Mouse (Mus musculus): ENCODE measurements around the gene Snapin.

Gene Snapin

GRCm38 (mm10) chr3:90490696-90491256 is at the start of gene Snapin:
Snapin (minus strand) TSS chr3:90491033.
- peak; percentile 98 for DNase-seq

GRCm38 (mm10) chr3:90537905-90538296 is 47.1 kb upstream of the Snapin start:
- DNase-seq: no peak

- peak; percentile 92 for DNase-seq
Observed at GRCm38 (mm10) chr3:90537141-90537904, 46.5 kb upstream of the Snapin start, which contains the start of gene S100a16. S100a16 (plus strand) TSS chr3:90537254.

DNA sequence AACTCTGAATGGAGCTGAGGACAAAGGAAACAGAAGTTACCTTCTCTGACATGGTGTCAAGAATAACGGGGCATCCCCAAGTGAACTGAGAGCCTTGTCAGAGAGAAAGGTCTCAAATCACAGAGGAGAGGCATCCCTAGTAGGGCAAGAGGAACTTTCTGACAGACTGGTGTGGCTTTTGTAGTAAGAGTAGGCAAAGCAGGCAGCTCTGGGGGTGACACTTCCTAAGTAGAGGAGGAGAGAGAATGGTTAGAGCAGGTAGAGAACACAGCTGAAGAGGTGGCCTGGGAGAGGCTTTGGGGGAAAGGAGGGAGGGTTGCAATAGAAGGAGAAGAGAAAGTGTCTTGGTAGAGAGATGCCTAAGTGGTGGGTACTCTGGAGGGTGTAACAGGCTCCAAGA is 44.6 kb upstream of the Snapin start:
- DNase-seq: no peak

- DNase-seq: no peak
Observed at GRCm38 (mm10) chr3:90531713-90532112, 40.9 kb upstream of the Snapin start.

- no peak for DNase-seq
Observed at GRCm38 (mm10) chr3:90527291-90527873, 36.5 kb upstream of the Snapin start.

DNA sequence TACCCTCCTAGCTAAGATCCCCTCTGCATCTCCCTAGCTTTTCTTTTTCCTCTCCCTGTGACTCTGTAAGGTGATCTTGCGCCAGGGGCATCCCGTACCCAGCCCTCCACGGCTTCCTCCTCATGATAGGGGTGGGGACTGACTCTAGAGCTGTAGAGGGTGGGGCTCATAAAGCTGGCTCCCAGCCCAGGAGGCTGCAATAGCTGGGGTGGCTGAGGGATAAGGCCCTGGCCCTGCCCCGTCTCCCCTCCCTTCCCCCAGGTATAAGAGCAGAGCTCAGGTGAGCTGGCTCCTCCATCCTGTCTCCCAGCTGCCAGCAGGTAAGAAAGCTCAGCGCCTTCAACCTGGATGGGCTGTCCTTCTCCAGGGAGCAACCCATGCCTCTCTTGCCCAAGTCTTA is 35.7 kb upstream of the Snapin start, which contains the start of gene S100a14:
Gene S100a14, plus strand, starts transcription at position 277 of the 400 bp plus-strand sequence.
- DNase-seq: no peak

DNA sequence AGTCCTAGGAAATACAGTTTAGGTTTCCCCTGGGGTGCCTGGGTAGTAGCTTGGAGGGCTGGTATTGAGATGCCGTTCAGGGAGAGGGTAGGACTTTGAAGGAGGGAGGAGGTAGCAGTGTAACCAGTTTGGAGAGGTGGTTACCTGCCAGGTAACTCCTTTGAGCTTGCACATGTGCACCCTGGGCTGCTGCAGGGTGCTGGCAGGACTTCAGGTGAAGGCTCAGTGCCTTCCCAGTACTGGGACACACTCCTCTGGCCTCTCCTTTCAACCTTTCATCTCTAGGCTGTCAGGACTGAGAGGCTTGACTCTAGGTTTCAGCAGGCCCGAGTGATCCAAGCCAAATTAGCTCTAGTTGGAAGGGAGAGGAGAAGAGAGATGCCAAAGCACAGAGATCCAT is 35.2 kb upstream of the Snapin start:
- DNase-seq: no peak

DNA sequence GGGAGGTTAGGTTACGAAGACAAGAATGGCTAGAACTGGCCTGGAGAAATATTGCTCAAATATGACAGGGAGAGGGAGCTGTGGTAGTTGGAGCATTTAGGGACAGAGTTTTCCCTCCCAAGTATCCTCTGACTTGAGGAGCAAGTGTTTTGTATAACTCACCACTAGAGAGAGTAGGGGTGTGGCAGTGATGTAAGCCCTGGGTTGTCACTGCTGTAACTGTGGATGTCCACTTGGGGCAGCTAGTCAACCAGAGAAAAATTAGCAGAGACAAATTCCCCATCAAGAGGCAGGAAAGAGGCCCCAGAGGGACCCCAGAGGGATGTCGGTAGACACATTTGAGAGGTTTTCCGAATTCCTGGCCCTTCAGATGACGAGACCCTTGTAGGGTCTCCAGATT is 34.6 kb upstream of the Snapin start:
- peak; percentile 82 for DNase-seq

DNA sequence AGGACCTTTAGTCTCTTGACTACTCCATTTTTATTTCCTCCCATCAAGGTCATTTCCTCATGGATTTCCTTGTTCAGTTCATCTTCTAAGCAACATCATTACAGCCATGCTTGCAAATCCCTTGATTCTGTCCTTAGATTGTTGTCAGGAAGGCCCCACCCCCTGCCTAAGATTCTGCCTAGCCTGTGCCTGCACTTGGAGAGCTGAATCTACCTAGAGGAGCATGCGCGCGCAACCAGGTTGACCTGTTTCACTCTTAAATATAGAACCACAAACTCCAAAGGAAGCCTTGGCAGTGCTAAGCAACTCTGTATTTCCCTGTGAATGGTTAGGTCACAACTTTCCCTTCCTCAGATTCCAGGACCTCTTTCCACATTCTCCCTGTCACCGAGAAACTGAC is 26.9 kb upstream of the Snapin start:
- no peak for DNase-seq

- no peak for DNase-seq
Observed at GRCm38 (mm10) chr3:90515789-90516188, 25.0 kb upstream of the Snapin start.

- DNase-seq: peak; percentile 58
Observed at GRCm38 (mm10) chr3:90515242-90515641, 24.4 kb upstream of the Snapin start.

DNA sequence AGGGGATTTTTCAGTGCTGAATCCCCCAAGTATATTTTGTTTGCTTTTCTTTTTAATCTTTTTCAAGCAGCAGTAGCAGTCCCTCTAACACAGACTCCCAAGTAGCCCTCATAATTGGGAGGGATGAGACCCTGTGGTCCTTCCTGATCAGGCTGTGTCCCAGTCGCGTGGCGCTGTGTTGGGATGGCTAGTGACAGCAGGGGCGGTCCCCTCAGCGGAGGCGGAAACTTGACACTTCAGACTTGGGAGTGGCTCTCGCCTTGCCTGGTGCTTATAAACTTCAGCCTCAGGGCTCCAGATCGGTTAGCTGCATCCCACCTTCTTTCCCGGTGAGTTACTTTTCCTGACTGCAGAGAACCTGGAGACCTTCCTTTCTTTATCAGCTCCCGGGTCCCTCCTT is 23.9 kb upstream of the Snapin start:
- DNase-seq: peak; percentile 78

DNA sequence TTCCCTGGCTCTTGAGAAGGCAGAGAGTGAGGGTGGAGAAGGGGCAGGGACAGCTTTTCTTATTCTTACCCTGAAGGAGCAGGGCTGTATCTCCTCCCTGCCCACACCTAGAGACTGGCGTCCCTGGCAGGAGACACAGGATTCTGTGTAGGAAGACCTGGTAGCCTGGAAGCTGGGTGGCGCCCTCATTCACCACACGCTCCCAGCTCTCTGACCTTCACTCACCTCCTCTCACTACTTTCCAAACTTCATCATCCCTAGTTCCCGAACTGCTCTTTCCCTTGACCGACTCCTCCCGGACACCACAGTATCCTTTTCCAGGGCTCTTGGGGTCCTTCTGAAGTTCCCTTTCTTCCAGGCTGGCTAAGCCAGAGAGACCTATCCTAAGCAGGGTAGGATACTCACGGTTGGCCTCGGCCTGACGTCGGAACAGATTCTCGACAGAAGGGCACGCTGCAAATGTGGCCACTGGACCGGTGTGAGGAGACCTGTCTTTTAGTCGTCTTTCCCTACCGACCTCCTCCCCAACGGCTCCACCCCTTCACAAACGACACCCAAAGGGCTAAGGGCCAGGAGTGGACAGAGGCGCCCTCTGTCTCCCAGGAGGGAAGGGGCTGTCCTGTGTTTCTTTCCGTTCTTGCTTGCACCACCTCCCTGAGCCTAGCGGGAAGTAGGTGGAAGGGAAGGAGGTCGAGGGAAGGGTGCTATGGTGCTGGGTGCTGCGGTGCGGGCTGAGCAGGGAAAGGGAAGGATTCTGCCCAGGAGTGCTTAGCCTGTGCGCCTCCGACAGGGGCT is 23.2 kb upstream of the Snapin start, which contains the start of the genes S100a1 and S100a13:
Gene S100a1, minus strand, starts transcription at position 597 of the 795 bp plus-strand sequence.
Gene S100a13, plus strand, starts transcription at position 640 of the 795 bp plus-strand sequence.
- DNase-seq: peak; percentile 92

GRCm38 (mm10) chr3:90512948-90513642 is 22.3 kb upstream of the Snapin start:
- DNase-seq: no peak

DNA sequence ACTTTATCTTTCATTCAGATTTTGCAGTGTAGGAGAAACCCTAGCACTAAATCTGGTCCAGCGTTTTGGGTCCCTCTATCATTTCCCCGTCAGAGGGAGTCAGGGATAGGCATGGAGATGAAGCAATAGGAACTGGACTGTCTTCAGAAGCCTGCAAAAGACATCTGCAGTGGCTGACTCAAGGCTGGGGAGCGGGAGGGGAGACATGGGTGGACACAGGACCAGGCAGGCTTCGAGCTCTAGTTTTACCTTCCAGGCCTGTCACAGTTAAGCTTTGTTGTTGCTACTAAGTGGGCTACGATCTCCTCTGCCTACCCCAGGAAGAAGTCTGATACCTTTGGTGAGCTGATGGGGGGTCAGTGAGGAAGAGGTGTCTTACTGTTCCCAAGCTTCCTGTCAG is 21.4 kb upstream of the Snapin start:
- DNase-seq: no peak

DNA sequence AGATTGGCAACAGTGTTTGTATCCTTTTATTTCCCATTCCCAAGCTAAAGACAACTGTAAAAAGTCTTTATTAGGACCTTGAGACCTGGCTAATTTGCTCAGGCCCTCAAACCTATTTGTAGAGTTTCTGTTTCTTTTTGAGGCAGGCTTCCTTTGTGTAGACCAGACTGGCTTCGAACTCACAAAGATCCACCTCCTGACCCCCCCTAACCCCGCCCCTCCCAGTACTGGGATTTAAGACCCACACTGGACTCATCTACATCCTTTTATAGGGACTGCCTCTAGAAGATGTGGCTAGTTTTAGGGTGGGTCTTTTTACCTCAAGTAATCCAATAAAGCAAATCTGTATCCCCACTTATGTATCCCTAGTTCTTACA is 18.9 kb upstream of the Snapin start:
- no peak for DNase-seq

DNA sequence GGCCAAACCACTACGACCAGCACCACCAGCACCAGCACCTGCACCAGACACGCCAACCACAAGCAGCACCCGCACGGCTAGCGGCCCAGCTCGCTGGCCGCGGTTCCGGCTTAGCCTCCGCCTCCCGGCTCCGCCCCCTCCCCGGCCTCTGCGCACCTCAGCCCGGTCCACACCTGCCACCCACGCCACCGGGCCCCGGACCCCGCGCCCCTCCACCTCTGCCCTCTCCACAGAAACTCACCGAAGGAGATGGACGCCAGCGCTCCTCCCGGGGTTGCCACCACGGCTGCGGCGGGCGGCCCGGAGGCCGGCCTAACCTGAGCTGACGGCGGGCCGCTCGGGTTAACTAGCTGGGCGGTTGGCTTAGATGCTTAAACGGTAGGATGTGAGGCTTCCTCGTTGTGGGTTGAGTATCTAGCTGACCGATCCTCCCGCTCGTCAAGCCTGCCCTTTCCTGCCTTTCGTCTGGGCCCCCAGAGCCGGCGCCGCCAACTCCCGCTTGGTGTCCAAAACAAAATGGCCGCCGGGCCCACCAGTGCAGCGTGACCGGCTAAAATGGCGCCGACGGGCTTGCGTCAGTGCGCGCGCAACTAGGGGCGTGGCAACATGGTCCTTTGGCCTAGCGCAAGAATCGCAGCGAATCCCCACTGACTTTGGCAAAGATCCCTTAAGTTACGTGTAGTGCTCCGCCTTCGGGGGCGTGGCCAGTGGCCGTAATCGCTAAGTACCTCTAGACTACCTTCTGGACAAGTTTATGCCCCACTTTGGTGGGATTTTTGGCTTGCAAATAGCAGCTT is 18.3 kb upstream of the Snapin start, which contains the start of gene Chtop:
Gene Chtop, minus strand, starts transcription at position 549 of the 797 bp plus-strand sequence.
- peak; percentile 100 for DNase-seq

DNA sequence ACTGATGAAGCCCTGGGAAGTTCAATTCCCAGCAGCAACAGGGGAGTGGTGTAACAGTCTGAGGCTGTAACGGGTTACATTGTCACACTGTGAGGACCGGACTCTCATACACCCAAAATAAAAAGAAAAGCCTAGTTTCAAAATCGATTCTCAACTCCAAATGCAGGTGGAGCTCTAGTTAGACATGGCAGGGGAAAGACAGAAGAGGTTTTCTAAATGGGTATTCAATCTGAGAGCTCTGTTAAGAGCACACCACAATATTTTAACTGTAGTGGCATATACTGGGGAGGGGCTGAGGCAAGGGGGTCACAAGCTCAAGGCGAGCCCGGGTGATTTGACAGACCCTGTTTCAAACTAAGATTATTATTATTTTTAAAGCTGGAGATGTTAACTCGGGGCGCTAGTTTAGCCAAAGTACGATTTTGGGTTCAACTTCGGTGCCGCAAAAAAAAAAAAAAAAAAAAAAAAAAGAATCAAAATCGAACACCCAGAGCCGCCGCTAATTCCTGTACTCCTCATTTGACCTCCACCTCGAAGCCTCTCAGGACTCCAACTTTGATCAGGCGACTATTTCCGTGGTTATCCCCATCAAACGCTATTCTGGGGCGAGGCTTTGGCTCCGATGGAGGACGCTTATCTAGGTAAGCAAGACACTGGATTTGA is 17.6 kb upstream of the Snapin start:
- no peak for DNase-seq

DNA sequence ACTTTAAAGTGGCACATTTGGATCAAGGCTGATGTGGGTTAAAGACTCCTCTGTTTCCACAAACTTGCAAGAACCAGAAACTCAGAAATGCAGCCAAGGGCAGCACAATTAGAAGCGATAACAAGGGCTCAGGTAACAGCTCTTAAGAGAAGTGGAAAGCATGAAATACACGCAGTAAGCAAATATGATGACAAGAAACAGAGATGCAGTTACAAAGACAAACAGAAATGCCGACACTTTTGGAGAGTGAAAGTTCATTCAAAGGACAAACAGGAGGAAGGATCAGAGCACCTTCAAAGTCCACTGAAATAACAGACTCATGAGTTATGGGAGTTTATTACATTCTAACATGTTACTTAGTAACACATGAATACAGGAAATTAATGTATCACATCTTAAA is 15.5 kb upstream of the Snapin start:
- DNase-seq: peak; percentile 50

DNA sequence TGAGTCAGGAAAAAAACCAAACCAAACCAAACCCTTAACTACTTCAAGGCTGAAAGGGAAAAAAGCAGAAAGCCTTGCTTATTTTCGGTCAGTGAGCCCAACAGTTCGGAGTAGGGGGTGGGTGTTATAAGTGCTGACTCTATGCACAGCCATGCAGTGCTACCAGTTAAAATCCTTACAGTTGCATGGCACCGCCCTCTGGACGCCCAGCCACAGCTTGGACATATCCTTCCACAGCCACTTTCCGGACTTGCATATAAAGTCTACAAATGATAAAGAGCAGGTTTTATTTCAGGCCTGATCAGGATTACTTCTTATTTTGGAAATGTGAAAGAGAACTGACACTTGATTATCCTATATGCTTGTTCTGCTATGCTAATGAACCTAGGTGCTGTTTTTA is 14.4 kb upstream of the Snapin start:
- DNase-seq: no peak
